Mouse (Mus musculus): ENCODE data around the gene Gm8362.
"Not testable (repeated sequence)": the region's sequence is repeated elsewhere in the genome, so short reads cannot be mapped to it uniquely, and the experiment has no call there.

Gm8362 gene

GRCm38 (mm10) chr14:6774311-6774710, at the start of gene Gm8362:
Gm8362 (minus strand) TSS chr14:6774411.
- DNase-seq (ENCODE audit: low read depth, low spot score), result not testable (repeated sequence)

GRCm38 (mm10) chr14:6823297-6823696, 49.1 kb upstream of the Gm8362 start:
- DNase-seq (ENCODE audit: low read depth, low spot score), result not testable (repeated sequence)

DNA sequence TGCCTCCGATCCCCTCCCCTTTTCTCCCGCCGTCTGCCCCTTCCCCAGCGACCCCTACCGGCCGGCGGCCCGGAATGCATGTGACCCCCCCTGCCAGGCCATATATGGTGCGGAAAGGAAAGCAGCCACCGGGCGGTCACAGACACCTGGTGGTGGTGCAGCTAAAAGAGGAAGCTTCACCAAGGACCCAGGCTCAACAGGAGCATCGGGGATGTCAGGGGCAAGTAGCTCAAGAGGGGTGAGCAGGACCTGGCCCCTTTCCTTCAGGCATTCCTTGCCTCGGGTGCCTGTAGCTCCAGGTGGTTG, 17.0 kb downstream of the Gm8362 start:
- not testable (repeated sequence) for DNase-seq (ENCODE audit: low read depth, low spot score)

- peak; percentile 6 for DNase-seq (ENCODE audit: low read depth, low spot score)
Observed at GRCm38 (mm10) chr14:6756384-6757230, 17.6 kb downstream of the Gm8362 start.

GRCm38 (mm10) chr14:6742232-6742631, 32.0 kb downstream of the Gm8362 start, which contains the start of gene Gm3636:
Gm3636 (minus strand) TSS chr14:6742332.
- DNase-seq (ENCODE audit: low read depth, low spot score), result not testable (repeated sequence)

DNA sequence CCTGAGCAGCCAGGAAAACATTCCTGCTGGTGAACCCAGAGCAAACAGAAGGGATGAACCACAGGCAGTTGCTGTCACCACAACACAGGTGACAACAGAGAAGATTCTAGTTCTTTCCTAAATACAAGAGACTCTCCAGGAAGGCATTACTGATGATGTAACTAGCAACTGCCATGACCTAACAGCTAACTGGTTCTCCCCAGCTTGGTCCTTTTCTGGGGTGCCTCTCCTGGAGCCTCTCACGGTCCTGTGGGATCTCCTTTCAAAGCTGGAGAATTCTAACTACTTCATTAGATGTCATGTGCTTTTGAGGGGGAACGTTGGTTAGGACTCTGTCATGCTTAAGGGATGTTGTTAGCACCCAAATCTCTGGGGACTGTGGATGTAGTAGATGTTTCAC, 54.1 kb downstream of the Gm8362 start, which contains the start of gene Gm8050:
TSS of gene Gm8050 (minus strand) at position 101 of the 400 bp plus-strand sequence.
- not testable (repeated sequence) for DNase-seq (ENCODE audit: low read depth, low spot score)
